Mouse (Mus musculus) brain, adult 10 weeks (tissue): ENCODE measurements around the gene Gm20458. TPM values are rescaled to one million over a fixed set of nuclear protein-coding genes. Genes with fewer than 3 reads are reported as not detected.

Experiments used
- polyA plus RNA-seq: library from polyadenylated mRNA; stranded (reverse); fragments of 350-450 nt; fragmentation: Illumina TruSeq; extraction: RNeasy Lipid Tissue Mini Kit (QIAGEN cat#74804); gene quantifications from one replicate; pipeline ENCODE4 v1.2.3, GENCODE M21; 2015; ENCODE audit warnings: low read depth, low replicate concordance

The Gm20458 gene
- not detected for polyA plus RNA-seq

DNA sequence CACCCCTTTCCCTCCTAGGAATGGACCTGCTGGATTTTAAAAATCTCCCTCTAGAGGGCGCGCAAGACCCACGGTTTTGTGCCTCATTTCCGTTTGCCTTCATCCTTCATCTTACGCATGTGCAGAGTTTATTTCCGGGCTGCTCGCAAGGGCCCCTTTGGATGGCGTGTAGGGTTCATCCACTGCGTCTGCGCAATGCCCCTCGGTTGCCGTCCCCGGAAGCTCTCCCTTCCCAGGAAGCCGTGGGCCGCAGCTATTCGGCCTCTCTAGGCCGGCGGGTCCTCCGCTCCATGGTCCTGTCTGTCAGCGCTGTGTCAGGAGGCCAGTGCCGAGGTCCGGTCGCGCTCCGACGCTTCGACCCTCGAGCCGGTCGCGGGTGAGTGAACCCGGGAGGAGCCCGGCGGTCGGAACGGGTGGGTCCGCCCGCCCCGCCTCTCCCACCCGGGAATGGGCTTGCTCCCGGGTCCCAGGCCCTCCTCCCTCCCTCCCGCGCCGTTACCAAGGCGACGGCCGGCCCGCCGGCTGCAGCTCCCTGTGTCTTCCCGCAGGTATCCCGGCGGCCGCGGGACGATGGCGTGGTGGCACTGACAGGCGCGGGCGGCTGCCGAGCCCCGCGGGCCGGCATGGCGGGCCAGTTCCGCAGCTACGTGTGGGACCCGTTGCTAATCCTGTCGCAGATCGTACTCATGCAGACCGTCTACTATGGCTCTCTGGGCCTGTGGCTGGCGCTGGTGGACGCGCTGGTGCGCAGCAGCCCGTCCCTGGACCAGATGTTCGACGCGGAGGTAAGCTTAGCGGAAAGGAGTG is at the start of gene Gm20458:
TSS of gene Gm20458 (plus strand) at position 223 of the 807 bp plus-strand sequence.

DNA sequence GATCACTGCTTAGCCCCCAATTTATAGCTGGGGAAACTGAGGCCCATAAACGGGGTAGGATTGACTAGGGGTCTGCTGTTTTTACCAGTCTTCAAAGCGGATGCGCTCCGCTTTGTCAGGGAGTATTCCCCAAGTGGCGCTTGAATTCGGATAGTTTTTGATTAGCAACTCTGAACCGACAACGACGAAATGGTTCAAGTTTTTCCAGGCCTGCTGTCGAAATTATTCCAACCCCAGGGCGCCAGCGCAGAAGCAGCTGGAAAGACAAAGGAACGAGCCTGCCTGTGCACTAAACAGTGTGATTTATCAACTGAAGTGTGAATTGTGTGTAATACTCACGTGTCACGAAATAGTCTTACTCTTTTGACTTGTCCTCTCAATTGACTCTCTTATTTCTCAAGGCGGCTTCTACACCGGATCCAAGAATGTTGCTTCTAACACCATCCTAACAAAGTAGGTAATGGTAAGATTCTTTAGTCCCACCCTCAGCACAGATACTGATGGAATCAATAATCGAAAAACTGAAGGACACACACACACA is 17.2 kb upstream of the Gm20458 start, which contains the start of gene Sdc4:
TSS of gene Sdc4 (minus strand) at position 428 of the 541 bp plus-strand sequence.

DNA sequence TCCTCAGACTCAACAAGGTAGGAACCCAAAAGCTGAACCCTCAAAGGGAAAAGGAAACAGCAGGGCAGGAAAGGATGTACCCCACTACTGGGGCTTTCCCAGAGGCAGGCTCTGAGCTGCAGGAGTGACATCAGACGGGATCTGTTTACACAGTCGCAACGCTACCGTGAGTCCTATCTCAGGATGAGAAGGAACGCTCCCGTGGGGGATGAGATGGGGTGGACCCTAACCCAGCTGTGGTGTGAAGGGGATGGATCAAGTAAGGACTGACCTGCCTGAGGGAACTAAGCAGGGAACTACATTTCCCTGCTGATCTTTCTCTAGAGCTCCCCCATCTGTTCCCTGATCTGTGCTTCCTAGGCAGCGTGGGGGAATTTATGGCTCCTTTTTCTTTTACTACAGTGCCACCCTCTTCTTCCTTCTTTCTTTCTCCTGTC is 3.9 kb upstream of the Gm20458 start, which contains the start of gene Sys1:
TSS of gene Sys1 (plus strand) at position 101 of the 437 bp plus-strand sequence.

DNA sequence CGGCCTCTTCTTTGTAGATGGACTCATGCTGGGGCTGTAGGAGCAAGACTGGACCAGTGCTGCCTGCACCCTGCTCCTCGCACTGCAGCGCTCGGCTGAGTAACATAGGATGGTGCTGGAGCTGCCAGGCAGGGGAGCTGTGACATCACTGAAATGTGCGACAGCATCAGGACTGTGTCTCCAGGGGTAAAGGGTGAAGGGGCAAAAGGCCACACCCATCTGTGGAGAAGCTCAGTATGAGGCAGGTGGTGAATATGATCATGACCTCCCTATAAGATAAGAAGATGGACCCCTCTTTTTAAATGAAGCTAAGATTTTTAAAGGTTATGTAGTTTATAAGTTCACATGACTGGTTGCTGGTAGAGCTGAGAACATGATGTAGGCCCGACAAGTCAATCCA is 12.9 kb downstream of the Gm20458 start, which contains the start of gene Trp53tg5:
TSS of gene Trp53tg5 (minus strand) at position 101 of the 400 bp plus-strand sequence.

DNA sequence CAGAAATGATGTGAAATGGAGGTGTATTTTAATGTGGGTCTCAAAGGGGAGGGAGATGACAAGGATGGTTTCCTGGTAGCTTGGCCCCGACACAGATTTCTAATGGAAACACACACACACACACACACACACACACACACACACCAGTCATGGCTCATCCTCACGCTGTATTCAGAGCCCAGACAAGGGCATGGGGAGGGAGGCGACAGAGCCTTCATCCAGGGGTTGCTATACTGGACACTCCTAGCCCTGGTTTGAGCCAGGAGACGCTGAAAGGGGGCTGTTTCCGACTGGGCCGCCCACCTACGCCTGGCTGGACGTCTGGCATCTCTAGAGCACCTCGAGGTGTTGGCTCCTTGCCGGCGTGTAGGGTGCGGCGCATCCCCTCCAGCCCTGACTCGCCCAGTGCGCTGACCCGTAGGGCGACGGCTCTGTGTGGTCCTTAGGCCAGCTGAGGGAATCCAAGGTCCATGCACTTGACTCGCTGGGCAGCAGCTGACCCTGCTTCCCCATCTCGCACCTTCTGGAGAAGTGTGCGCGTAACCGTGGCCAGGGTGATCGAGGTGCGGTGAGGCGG is 25.0 kb downstream of the Gm20458 start, which contains the start of gene Dbndd2:
TSS of gene Dbndd2 (plus strand) at position 426 of the 577 bp plus-strand sequence.

DNA sequence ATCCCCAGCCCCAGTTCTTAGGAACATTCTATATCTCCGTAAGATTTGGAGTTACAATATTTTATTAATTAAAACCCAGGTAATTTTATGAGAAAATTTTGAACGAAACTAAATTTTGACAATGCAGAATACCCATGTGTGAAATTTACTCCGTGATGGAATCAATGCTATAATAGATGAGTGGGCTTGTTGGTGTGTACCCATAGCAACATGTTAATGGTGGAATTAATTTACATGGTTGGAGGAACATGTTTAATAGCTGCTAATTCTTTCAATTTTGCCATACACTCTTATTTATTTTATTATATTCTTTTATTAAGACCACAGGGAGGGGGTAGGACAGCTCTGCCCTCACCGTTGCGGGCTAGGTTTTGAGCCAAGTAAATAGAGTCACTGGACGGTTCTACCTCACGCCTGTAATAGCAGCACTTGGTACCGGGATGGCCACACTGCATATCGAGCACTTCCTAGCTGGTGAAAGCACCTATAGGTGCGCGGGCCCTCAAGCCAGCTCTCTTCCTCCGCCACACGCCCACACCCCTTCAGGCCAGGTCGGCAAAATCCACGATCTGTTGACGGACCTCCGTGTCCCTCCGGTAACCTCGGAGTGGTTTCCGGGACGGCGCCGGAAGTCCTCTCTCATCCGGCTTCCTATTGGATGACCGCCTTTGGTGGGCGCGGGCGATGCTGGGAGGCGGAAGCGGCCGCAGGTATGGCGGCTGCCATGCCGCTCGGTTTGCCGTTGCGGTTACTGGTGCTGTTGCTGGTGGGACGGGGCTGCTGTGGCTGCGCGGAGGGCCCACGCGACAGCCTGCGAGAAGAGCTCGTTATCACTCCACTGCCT is 36.3 kb downstream of the Gm20458 start, which contains the start of gene Pigt:
TSS of gene Pigt (plus strand) at position 674 of the 844 bp plus-strand sequence.

Other genes starting within 250 kb of the Gm20458 start
- not detected for gene Wfdc15b, start 239.3 kb upstream of the Gm20458 start, polyA plus RNA-seq
- not detected for gene Svs2, start 222.5 kb upstream of the Gm20458 start, polyA plus RNA-seq
- gene Svs3b, start 204.3 kb upstream of the Gm20458 start, polyA plus RNA-seq, result not detected
- not detected for gene Svs4, start 182.5 kb upstream of the Gm20458 start, polyA plus RNA-seq
- not detected for gene Svs3a, start 171.7 kb upstream of the Gm20458 start, polyA plus RNA-seq
- gene Svs6, start 144.2 kb upstream of the Gm20458 start, polyA plus RNA-seq, result not detected
- not detected for gene Svs5, start 128.2 kb upstream of the Gm20458 start, polyA plus RNA-seq
- gene Slpi, start 71.9 kb upstream of the Gm20458 start, polyA plus RNA-seq, result not detected
- 0.13 TPM for gene Rbpjl, start 57.8 kb upstream of the Gm20458 start, polyA plus RNA-seq
- gene Matn4, start 55.8 kb upstream of the Gm20458 start, polyA plus RNA-seq, result 6.6 TPM
- 50.0 TPM for gene Sdc4, start 17.1 kb upstream of the Gm20458 start, polyA plus RNA-seq
- gene Sys1, start 4.0 kb upstream of the Gm20458 start, polyA plus RNA-seq, result 50.2 TPM
- gene Trp53tg5, start 12.8 kb downstream of the Gm20458 start, polyA plus RNA-seq, result not detected
- 233 TPM for gene Dbndd2, start 25.1 kb downstream of the Gm20458 start, polyA plus RNA-seq
- 56.1 TPM for gene Pigt, start 36.6 kb downstream of the Gm20458 start, polyA plus RNA-seq
- gene Wfdc2, start 101.4 kb downstream of the Gm20458 start, polyA plus RNA-seq, result 2.5 TPM
- not detected for gene Spint3, start 112.5 kb downstream of the Gm20458 start, polyA plus RNA-seq
- not detected for gene Wfdc6a, start 124.5 kb downstream of the Gm20458 start, polyA plus RNA-seq
- not detected for gene Eppin, start 132.6 kb downstream of the Gm20458 start, polyA plus RNA-seq
- not detected for gene Wfdc6b, start 152.6 kb downstream of the Gm20458 start, polyA plus RNA-seq
- not detected for gene Wfdc8, start 152.7 kb downstream of the Gm20458 start, polyA plus RNA-seq
- gene Wfdc16, start 177.8 kb downstream of the Gm20458 start, polyA plus RNA-seq, result not detected
- gene Wfdc10, start 195.1 kb downstream of the Gm20458 start, polyA plus RNA-seq, result not detected
- not detected for gene Wfdc9, start 195.6 kb downstream of the Gm20458 start, polyA plus RNA-seq
- gene Wfdc11, start 213.1 kb downstream of the Gm20458 start, polyA plus RNA-seq, result not detected
- gene Wfdc13, start 224.1 kb downstream of the Gm20458 start, polyA plus RNA-seq, result not detected
- gene Spint4, start 237.5 kb downstream of the Gm20458 start, polyA plus RNA-seq, result not detected